Mouse (Mus musculus) MEL (cell line): Measurements from ENCODE around the gene Plekho1.

Source experiments
- BHLHE40 ChIP-seq: IDR thresholded peaks from 2 replicates; pipeline ENCODE4 v1.6.1; 2012; ENCODE audit warnings: low read depth, mild to moderate bottlenecking, inconsistent platforms, low read length, improper control_type of control experiment, borderline replicate concordance
- CTCF ChIP-seq, 3 experiments: IDR thresholded peaks in 2 of 3; conservative IDR thresholded peaks in 1 of 3; 2 replicates each; pipeline ENCODE4 v1.5.1; 2011 to 2012; ENCODE audit warnings: low read length in 3 of 3, low read depth in 2 of 3, mild to moderate bottlenecking in 2 of 3, improper control_type of control experiment in 1 of 3, inconsistent platforms in 1 of 3, mixed read lengths in 1 of 3, moderate library complexity in 1 of 3; ENCODE audit not compliant: control insufficient read depth in 1 of 3, insufficient read depth in 1 of 3, poor library complexity in 1 of 3, severe bottlenecking in 1 of 3
- TAL1 ChIP-seq: IDR thresholded peaks from 2 replicates; pipeline ENCODE4 v1.6.1; 2012; ENCODE audit warnings: mild to moderate bottlenecking, inconsistent platforms, low read length, moderate library complexity, mixed read lengths

- TF ChIP-seq CTCF (IDR thresholded peaks at IDR 0.05 in 2 of 3, conservative IDR thresholded peaks at IDR 0.05 in 1 of 3; ENCODE audit: control insufficient read depth in 1 of 3, insufficient read depth in 1 of 3, low read depth in 2 of 3, low read length in 3 of 3, poor library complexity in 1 of 3, severe bottlenecking in 1 of 3) (peak; percentile 86 to 95 (median 94)), BHLHE40 (no peak), TAL1 (no peak)
Measured at GRCm38 (mm10) chr3:95963681-95964080, 32.1 kb downstream of the Plekho1 start.
